Mouse (Mus musculus) forebrain, embryonic 10.5 days (tissue): Measurements from ENCODE around the gene Rab29. TPM values are rescaled to one million over a fixed set of nuclear protein-coding genes. Genes with fewer than 3 reads are reported as not detected.

Source experiments
- DNase-seq: peaks from one replicate; pipeline ENCODE4 v3.0.0-alpha.2; 2017; ENCODE audit warnings: low spot score; ENCODE audit errors: extremely low spot score
- H3K27ac ChIP-seq: fragments of 300-500 bp; sonication (generic); 2 replicates; pipeline ENCODE4 v1.5.1; 2016; ENCODE audit warnings: mild to moderate bottlenecking
- H3K27me3 ChIP-seq: fragments of 300-500 bp; sonication (generic); 2 replicates; pipeline ENCODE4 v1.6.1; 2016; ENCODE audit warnings: mild to moderate bottlenecking; ENCODE audit not compliant: poor library complexity, severe bottlenecking
- H3K36me3 ChIP-seq: fragments of 300-500 bp; sonication (generic); replicated peaks from 2 replicates; pipeline ENCODE4 v1.6.1; 2016; ENCODE audit warnings: mild to moderate bottlenecking, moderate library complexity
- H3K4me1 ChIP-seq: fragments of 300-500 bp; sonication (generic); 2 replicates; pipeline ENCODE4 v1.6.1; 2016
- H3K4me3 ChIP-seq: fragments of 300-500 bp; sonication (generic); 2 replicates; pipeline ENCODE4 v1.5.1; 2016; ENCODE audit warnings: mild to moderate bottlenecking, moderate library complexity
- H3K9me3 ChIP-seq: fragments of 300-500 bp; sonication (generic); 2 replicates; pipeline ENCODE4 v1.6.1; 2016; ENCODE audit warnings: mild to moderate bottlenecking, moderate library complexity
- WGBS: fragments of 180-500 bp; shearing (Covaris S2); methylation state at CpG from one replicate; pipeline ENCODE4 v1.1.7; 2016; 5-methylcytosine and 5-hydroxymethylcytosine counted together
- polyA plus RNA-seq: library from polyadenylated mRNA; unstranded; fragments of >200 nt; fragmentation: Nextera tagmentation; extraction: Ambion mirVana; gene quantifications from 2 replicates; pipeline ENCODE4 v1.2.1, GENCODE M21; 2016

The Rab29 gene
- polyA plus RNA-seq, 1 experiment from 2014 or later, result 9.2 TPM

DNA sequence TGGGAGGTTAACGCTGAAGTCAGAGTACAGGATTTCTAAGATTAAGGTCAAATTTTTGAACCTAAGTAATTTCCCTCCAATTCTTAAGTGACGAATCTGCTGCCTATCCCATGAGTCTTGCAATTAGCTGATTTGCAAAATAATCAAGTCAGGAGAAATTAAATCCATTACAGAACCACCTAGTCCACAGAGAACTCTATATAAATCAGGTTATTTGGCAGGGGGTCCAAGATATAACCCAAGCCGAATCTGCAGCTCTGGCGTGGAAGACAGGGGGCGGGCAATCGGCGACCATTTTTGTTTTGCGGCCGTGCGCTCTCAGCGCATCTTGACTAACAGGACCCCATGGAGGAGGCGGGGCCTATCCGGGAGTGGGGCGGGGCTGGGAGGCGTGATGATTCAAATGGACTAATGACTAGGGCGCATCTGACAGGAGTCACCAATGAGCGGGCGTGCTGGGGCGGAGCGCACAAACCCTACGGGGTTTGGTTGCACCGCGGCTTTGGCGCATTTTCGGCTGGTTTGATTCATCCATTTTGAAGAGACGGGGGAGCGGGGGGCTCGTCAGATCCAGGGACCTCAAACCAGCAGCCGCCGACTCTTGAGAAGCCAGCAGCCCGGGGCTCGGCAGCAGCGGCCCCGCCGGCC is 43.1 kb downstream of the Rab29 start, which contains the start of gene Nucks1:
Nucks1 (plus strand) TSS at position 534 of the 648 bp plus-strand sequence.
- under 1% methylated on average over 35 of the region's 35 CpGs for WGBS

DNA sequence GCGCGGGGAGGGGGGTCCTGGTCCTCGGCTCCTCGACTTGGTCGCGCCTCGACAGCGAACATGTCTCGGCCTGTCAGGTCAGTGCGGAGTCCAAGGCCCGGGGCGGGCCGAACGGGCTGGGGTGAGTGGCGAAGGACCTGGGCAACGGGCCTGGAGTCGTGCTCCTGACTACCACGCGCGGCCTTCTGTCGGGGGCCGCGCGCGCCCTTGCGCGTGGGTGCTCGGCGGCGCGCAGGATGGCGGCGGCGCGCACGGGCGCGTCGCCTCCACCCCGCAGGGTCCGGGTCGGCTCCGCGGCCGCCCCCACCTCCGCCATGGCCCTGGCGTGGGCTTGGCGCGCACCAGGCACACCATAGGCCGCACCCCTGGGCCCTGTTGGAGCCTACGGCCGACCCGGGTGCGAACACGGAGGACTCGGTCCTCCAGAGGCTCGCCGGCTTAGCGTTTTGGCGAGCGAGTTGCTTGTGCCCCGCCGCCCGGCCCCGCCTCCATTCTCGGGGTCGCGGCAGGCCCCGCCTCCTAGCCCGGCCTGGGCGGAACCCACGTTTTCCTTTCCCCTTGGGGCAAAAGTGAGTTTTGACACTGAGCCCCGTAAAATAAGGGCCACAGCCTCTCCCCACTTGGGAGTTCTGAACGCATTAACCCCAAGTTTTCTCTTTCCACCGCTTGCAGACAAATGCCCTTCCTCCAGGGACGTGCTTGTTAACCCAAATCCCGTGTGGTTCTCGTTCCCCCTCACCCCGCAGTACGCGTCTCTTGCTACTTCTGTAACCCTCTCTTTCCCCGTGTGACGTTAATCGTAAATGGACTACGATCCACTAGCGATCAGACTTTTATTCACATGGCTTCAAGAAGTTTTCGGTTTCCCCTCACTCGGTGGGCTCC is 43.9 kb downstream of the Rab29 start:
- Histone ChIP-seq H3K27ac (peak overlapping the region; percentile 100), H3K4me1 (peaks cover 27% of the 10 kb centered on the region), H3K36me3 (peaks cover 39% of the 10 kb centered on the region), H3K4me3 (peak overlapping the region; percentile 95), H3K9me3 (no peaks in the 10 kb centered on the region), H3K27me3 (peaks cover 31% of the 10 kb centered on the region)
- WGBS, result under 1% methylated on average over 87 of the region's 88 CpGs
- peak; percentile 77 for DNase-seq

More for the DNA sequence above, 43.1 kb downstream of the Rab29 start, which contains the start of gene Nucks1:
- Histone ChIP-seq H3K27ac (peak within 1 kb of the TSS; percentile 100), H3K27me3 (peaks cover 31% of the 10 kb centered on the region), H3K36me3 (peaks cover 32% of the 10 kb centered on the region), H3K9me3 (no peaks in the 10 kb centered on the region), H3K4me3 (peak within 1 kb of the TSS; percentile 95), H3K4me1 (peaks cover 19% of the 10 kb centered on the region)
- DNase-seq, result peak; percentile 100

DNA sequence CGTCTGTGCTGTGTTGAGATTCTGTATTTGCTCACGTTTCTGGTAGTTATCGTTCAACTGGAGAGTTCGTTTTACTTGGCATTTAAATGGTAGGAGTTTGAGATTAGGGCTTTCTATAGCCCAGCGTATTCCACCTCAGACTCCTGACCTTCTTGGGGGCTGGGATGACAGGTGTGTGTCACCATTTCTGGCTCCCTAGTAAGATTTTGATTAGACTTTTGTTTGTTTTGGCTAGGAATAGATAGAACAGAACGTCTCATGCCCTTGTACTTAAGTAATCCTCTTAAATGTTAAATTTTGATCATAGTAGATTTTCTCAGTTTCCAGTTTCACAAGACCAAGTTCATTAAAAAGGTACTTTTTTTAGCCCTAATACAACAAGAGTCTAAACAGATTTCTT is 50.6 kb downstream of the Rab29 start:
- H3K36me3 ChIP-seq, result peaks cover 96% of the 10 kb centered on the region
- H3K27me3 ChIP-seq, result no peaks in the 10 kb centered on the region
- no peak for DNase-seq
- H3K4me1 ChIP-seq, result peaks cover 15% of the 10 kb centered on the region; the same call in 1 of the 2 replicates
- H3K27ac ChIP-seq, result no peak overlapping the region
- H3K9me3 ChIP-seq, result no peaks in the 10 kb centered on the region
- H3K4me3 ChIP-seq, result no peak overlapping the region
- WGBS, result 91% methylated on average over 6 of the region's 6 CpGs

DNA sequence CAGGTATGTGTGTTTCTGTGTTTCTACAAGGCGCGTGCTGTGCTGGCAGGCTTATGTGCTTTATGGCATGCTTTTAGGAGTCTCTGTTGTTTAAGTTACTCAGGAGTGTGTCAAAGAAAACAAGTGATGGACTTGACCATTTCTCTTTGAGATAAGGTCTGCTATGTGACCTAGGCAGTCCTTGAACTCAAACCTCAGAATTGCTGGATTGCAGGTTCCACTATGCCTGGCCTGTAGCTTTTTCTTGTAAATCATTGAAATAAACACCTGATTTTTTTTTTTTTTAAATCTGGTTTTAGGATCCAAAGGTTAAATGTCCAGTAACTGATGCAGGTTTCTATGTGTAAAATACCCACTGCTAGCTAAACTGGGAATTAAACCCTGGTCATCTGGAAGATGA is 52.0 kb downstream of the Rab29 start:
- Histone ChIP-seq H3K27me3 (no peaks in the 10 kb centered on the region), H3K4me3 (no peak overlapping the region), H3K27ac (no peak overlapping the region), H3K9me3 (no peaks in the 10 kb centered on the region), H3K4me1 (peaks cover 15% of the 10 kb centered on the region; the same call in 1 of the 2 replicates), H3K36me3 (peaks cover 99% of the 10 kb centered on the region)
- no peak for DNase-seq
- 99% methylated on average over 2 of the region's 2 CpGs for WGBS

DNA sequence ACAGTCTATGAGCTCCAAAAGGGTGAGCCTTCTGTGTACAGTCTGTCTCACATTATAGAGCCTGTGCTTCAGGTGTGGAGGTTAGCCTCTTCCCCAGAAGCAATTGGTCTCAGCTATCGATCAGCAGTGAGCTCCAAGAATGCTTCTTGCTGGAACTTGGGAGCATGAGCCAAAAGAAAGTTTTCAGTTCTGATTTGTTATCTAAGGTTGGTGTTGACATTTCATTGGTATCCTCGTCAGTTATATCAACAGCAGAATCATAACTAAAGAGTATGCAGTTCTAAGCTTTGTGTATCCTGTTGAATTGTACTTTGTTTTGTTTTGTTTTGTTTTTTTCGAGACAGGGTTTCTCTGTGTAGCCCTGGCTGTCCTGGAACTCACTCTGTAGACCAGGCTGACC is 55.1 kb downstream of the Rab29 start:
- DNase-seq, result no peak
- Histone ChIP-seq H3K27me3 (no peaks in the 10 kb centered on the region), H3K36me3 (peaks cover 100% of the 10 kb centered on the region)

More for the DNA sequence above, 55.1 kb downstream of the Rab29 start:
- no peaks in the 10 kb centered on the region for H3K9me3 ChIP-seq
- 96% methylated on average over 3 of the region's 3 CpGs for whole genome bisulfite sequencing
- H3K4me1 ChIP-seq, result no peaks in the 10 kb centered on the region
- no peak overlapping the region for H3K4me3 ChIP-seq
- H3K27ac ChIP-seq, result no peak overlapping the region

Other genes with a start within 250 kb of the Rab29 start
- gene Ctse, start 228.9 kb upstream of the Rab29 start, polyA plus RNA-seq, result not detected in 2 replicates
- gene Rab7b, start 178.5 kb upstream of the Rab29 start, polyA plus RNA-seq, result 0.27 and 0.60 TPM in 2 replicates
- not detected in 2 replicates for gene Slc26a9, start 123.2 kb upstream of the Rab29 start, polyA plus RNA-seq
- gene Pm20d1, start 69.8 kb upstream of the Rab29 start, polyA plus RNA-seq, result 1.5 TPM in 2 replicates
- 11.2 and 11.3 TPM in 2 replicates for gene Slc41a1, start 39.7 kb upstream of the Rab29 start, polyA plus RNA-seq
- gene Nucks1, start 43.3 kb downstream of the Rab29 start, polyA plus RNA-seq, result 120 and 122 TPM in 2 replicates
- gene Slc45a3, start 95.7 kb downstream of the Rab29 start, polyA plus RNA-seq, result 9.0 and 9.3 TPM in 2 replicates
- gene Elk4, start 140.4 kb downstream of the Rab29 start, polyA plus RNA-seq, result 12.0 and 13.8 TPM in 2 replicates
- 11.1 and 13.0 TPM in 2 replicates for gene Mfsd4a, start 200.8 kb downstream of the Rab29 start, polyA plus RNA-seq